Mouse (Mus musculus) midbrain, embryonic 11.5 days (tissue): ENCODE measurements around the gene Cnot10. TPM values are rescaled to one million over a fixed set of nuclear protein-coding genes. Genes with fewer than 3 reads are reported as not detected.

Experiments
- ATAC-seq: fragments of 200-750 bp; cut with Nextera tagmentation; 2 replicates; pipeline ENCODE4 v1.8.0; 2017; ENCODE audit warnings: moderate TSS enrichment, moderate library complexity; ENCODE audit not compliant: low FRiP score
- DNase-seq: peaks from one replicate; pipeline ENCODE4 v3.0.0; 2015; ENCODE audit warnings: low spot score; ENCODE audit errors: missing footprints
- H3K27ac ChIP-seq: fragments of 300-500 bp; sonication (generic); 2 replicates; pipeline ENCODE4 v1.5.1; 2014; ENCODE audit warnings: low read depth, low read length
- H3K27me3 ChIP-seq: fragments of 300-500 bp; sonication (generic); 2 replicates; pipeline ENCODE4 v1.6.1; 2014; ENCODE audit warnings: mild to moderate bottlenecking, low read length, moderate library complexity, mixed read lengths; ENCODE audit not compliant: control insufficient read depth, insufficient read depth
- H3K36me3 ChIP-seq: fragments of 300-500 bp; sonication (generic); 2 replicates; pipeline ENCODE4 v1.6.1; 2014; ENCODE audit warnings: mild to moderate bottlenecking, low read length, moderate library complexity, mixed read lengths; ENCODE audit not compliant: control insufficient read depth, insufficient read depth
- H3K4me1 ChIP-seq: fragments of 300-500 bp; sonication (generic); 2 replicates; pipeline ENCODE4 v1.6.1; 2014; ENCODE audit warnings: low read length; ENCODE audit not compliant: control insufficient read depth, insufficient read depth
- H3K4me2 ChIP-seq: fragments of 300-500 bp; sonication (generic); 2 replicates; pipeline ENCODE4 v1.6.1; 2014; ENCODE audit warnings: mild to moderate bottlenecking, moderate library complexity
- H3K4me3 ChIP-seq: fragments of 300-500 bp; sonication (generic); 2 replicates; pipeline ENCODE4 v1.5.1; 2014; ENCODE audit warnings: low read depth, low read length
- H3K9ac ChIP-seq: fragments of 300-500 bp; sonication (generic); 2 replicates; pipeline ENCODE4 v1.6.1; 2014; ENCODE audit warnings: low read length
- H3K9me3 ChIP-seq: fragments of 300-500 bp; sonication (generic); 2 replicates; pipeline ENCODE4 v1.6.1; 2016; ENCODE audit warnings: low read length; ENCODE audit not compliant: control insufficient read depth
- WGBS: fragments of 180-500 bp; shearing (Covaris S2); extraction: QIAGEN DNeasy Blood & Tissue Kit; methylation state at CpG from one replicate; pipeline ENCODE4 v1.1.7; 2014; 5-methylcytosine and 5-hydroxymethylcytosine counted together
- polyA plus RNA-seq: library from polyadenylated mRNA; unstranded; fragments of >200 nt; fragmentation: Nextera tagmentation; extraction: Ambion mirVana; gene quantifications from 2 replicates; pipeline ENCODE4 v1.2.1, GENCODE M21; 2014

Cnot10 gene
- polyA plus RNA-seq, 1 experiment from 2014 or later: 67.4 TPM

DNA sequence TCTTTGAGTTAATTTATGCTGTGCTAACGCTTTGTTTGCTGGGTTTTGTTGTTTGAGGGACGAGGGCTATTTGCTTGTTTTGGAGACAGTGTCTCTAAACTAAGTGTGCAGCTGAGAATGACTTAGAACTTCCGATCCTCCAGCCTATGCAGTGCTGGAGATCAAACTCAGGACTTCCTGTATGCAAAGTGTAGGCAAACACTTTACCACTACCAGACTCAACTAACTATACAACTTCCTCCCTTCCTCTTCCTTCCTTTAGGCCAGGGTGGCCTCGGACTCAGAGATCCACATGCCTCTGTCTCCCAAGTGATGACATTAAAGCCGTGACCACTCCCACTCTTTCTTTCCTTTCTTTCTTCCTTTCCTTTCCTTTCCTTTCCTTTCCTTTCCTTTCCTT is 66.5 kb downstream of the Cnot10 start:
- ATAC-seq: no peak

GRCm38 (mm10) chr9:114568682-114569474 is 71.1 kb downstream of the Cnot10 start:
- H3K36me3 ChIP-seq: no peaks in the 10 kb centered on the region
- no peak overlapping the region for H3K4me3 ChIP-seq
- ATAC-seq: no peak
- H3K9me3 ChIP-seq: no peaks in the 10 kb centered on the region
- DNase-seq: no peak
- no peak overlapping the region for H3K4me2 ChIP-seq
- H3K27me3 ChIP-seq: no peaks in the 10 kb centered on the region
- no peak overlapping the region for H3K27ac ChIP-seq
- H3K4me1 ChIP-seq: peaks cover 4% of the 10 kb centered on the region; the same call in 1 of the 2 replicates
- no peak overlapping the region for H3K9ac ChIP-seq
- 87% methylated on average over 5 of the region's 5 CpGs for WGBS

More for the DNA sequence above, 66.5 kb downstream of the Cnot10 start:
- Histone ChIP-seq H3K9ac (no peak overlapping the region), H3K4me3 (no peak overlapping the region), H3K4me1 (no peaks in the 10 kb centered on the region), H3K27ac (no peak overlapping the region), H3K27me3 (no peaks in the 10 kb centered on the region), H3K9me3 (no peaks in the 10 kb centered on the region), H3K4me2 (no peak overlapping the region), H3K36me3 (no peaks in the 10 kb centered on the region)
- DNase-seq: no peak
- WGBS: 77% methylated on average over 5 of the region's 5 CpGs

DNA sequence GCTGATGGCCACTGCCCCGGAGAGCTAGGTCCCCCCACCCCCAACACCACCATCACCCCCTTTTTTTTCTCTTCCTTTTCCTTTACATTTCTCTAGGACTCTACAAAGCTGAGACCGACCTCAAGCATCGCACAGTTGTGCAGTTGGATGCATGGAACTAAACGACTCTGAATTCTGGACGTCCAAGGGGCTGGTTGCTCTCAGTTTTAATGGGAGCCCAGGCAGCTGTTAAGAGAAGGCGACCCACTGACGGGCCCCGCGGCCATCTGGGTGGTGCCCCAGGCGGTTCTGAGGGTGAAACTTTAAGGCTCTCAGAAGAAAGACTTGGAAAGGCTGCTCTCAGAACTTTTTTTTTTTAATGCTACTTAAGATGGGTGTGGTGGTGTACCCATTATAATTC is 75.3 kb downstream of the Cnot10 start:
- no peaks in the 10 kb centered on the region for H3K9me3 ChIP-seq
- ATAC-seq: no peak
- peaks cover 25% of the 10 kb centered on the region for H3K4me1 ChIP-seq
- peak overlapping the region; percentile 74 for H3K4me3 ChIP-seq
- peak; percentile 92 for DNase-seq
- under 1% methylated on average over 10 of the region's 10 CpGs for WGBS
- H3K9ac ChIP-seq: peak overlapping the region; percentile 72
- no peaks in the 10 kb centered on the region for H3K27me3 ChIP-seq
- H3K4me2 ChIP-seq: peak overlapping the region; percentile 92
- H3K27ac ChIP-seq: peak overlapping the region; percentile 81
- H3K36me3 ChIP-seq: no peaks in the 10 kb centered on the region

DNA sequence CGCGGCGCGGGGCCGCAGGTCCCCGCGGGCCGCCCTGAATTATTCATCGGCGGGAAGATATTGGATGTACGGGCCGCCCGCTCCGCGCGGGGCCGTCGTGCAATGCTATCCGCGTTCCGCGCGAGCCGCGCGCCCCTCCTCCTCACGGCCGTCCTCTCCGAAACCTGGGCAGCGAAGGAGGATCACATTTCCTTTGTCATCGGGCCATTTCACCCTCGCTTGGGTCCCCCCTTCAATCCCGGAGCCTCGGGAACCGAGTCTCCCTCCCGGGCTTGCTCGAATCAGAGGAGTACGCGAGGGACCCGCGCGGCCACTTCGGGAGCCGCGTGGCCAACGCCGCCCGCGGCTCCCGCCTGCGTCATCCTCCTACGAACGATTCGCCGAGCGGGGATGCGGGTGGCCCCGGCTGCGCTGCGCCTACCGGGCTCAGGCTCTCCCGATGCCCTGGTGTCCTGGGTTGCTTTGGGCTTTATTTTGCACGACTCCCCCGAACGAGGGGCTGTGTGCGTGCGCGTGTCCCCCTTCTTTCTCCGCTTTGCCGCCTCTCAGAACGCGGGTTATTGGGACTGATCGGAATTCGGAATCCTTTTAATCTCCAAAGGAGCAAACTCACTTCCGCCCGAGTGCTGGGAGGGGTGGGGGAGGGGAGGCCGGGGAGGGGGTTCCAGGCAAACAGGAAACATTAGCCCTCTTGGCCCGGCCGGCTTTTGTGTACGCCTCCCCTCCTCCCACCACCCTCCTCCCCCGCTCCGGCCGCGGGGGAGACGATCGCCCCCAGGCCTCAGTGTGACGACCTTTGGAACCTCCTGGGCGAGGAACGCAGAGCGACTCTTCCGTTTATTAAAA is 76.0 kb downstream of the Cnot10 start, which contains the start of gene Trim71:
TSS of gene Trim71 (minus strand) at position 609 of the 846 bp plus-strand sequence.
- Histone ChIP-seq H3K4me1 (peaks cover 29% of the 10 kb centered on the region), H3K27ac (peak within 1 kb of the TSS; percentile 81), H3K4me2 (peak within 1 kb of the TSS; percentile 92), H3K9ac (peak within 1 kb of the TSS; percentile 72), H3K36me3 (no peaks in the 10 kb centered on the region), H3K27me3 (no peaks in the 10 kb centered on the region), H3K9me3 (no peaks in the 10 kb centered on the region), H3K4me3 (peak within 1 kb of the TSS; percentile 74)
- peak; percentile 98 for DNase-seq
- ATAC-seq: peak; percentile 78
- under 1% methylated on average over 90 of the region's 91 CpGs for WGBS

DNA sequence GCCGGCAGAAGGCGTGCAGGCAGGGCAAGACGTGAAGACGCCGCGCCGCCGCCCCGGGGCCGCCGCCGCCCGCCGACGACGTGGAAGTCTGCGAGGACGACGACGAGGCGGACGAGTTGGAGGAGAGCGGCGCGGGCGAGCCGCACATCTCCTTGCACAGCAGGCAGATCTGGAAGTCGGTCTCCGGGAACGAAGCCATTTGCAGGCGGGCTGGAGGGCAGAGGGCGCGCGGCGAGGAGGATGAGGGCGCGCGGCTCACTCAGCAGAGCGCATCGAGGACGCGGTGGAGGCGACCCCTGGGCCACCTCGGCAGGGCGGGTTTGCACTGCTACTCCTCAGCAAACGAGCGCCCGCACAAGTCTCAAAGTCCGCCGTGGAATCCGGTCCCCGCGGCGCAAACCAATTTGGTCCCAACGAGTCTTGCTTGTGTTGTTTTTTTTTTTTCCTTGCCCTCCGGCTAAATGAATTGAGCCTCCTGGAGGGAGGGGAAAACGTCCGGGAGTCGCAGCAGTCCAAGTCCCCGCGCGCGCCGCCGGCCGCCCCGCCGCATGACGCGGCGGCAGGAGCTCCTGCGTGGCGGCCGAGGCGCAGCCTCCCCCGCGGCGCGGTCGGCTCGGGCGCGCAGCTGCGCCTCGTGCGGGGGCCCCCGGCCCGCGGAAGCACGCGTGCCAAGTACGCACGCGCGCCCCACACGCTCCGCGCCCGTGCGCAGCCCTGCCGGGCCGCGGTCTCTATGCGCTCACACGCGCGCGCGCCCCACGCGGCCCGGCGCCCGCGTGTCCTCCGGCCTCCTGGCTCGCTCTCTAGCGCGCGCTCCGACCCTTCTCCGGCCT is 76.8 kb downstream of the Cnot10 start:
- ATAC-seq (peak; percentile 31), DNase-seq (peak; percentile 97)
- Histone ChIP-seq H3K4me1 (peaks cover 29% of the 10 kb centered on the region), H3K36me3 (no peaks in the 10 kb centered on the region), H3K4me2 (peak overlapping the region; percentile 92), H3K27ac (peak overlapping the region; percentile 81), H3K27me3 (no peaks in the 10 kb centered on the region), H3K4me3 (peak overlapping the region; percentile 74), H3K9ac (peak overlapping the region; percentile 72), H3K9me3 (no peaks in the 10 kb centered on the region)
- WGBS: under 1% methylated on average over 111 of the region's 122 CpGs

GRCm38 (mm10) chr9:114562031-114562918 is 77.7 kb downstream of the Cnot10 start:
- no peaks in the 10 kb centered on the region for H3K36me3 ChIP-seq
- DNase-seq (peak; percentile 97), ATAC-seq (peak; percentile 28; the same call in 1 of the 2 replicates)
- no peak overlapping the region; the same call in 1 of the 2 replicates for H3K27ac ChIP-seq
- H3K27me3 ChIP-seq: no peaks in the 10 kb centered on the region
- WGBS: under 1% methylated on average over 89 of the region's 101 CpGs
- H3K4me2 ChIP-seq: peak overlapping the region; percentile 92
- H3K9ac ChIP-seq: peak overlapping the region; percentile 72
- peaks cover 29% of the 10 kb centered on the region for H3K4me1 ChIP-seq
- no peaks in the 10 kb centered on the region for H3K9me3 ChIP-seq
- peak overlapping the region; percentile 74 for H3K4me3 ChIP-seq

DNA sequence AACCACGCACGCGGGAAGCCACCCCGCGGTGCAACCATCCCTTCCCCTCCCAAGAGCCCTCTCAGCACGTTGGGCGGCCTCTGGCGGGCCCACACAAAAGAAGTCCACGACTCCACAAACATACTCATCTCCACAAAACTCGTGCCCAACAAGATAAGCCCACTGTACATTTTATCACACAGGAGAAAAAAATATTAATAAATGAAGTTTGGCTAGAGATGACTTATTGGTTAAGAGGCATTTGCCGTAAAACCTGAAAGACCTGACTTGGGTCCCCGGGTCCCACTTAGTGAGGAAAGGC is 78.4 kb downstream of the Cnot10 start:
- Histone ChIP-seq H3K27me3 (no peaks in the 10 kb centered on the region), H3K4me3 (peak overlapping the region; percentile 74), H3K4me1 (peaks cover 29% of the 10 kb centered on the region), H3K9me3 (no peaks in the 10 kb centered on the region), H3K36me3 (no peaks in the 10 kb centered on the region), H3K4me2 (peak overlapping the region; percentile 92), H3K9ac (peak overlapping the region; percentile 72), H3K27ac (no peak overlapping the region)
- WGBS: 1% methylated on average over 12 of the region's 12 CpGs
- ATAC-seq (no peak), DNase-seq (peak; percentile 96)
